Mouse (Mus musculus): ENCODE data around the gene Narf.

The Narf gene

GRCm38 (mm10) chr11:121236564-121237344 is at the start of gene Narf:
Gene Narf (plus strand): TSS chr11:121237253.
- peak; percentile 99 for ATAC-seq (ENCODE audit: insufficient number of reproducible peaks, low FRiP score, low TSS enrichment)

GRCm38 (mm10) chr11:121189681-121190080 is 47.4 kb upstream of the Narf start:
- ATAC-seq (ENCODE audit: insufficient number of reproducible peaks, low FRiP score, low TSS enrichment), result no peak

- ATAC-seq (ENCODE audit: insufficient number of reproducible peaks, low FRiP score, low TSS enrichment), result no peak
These were observed 44.3 kb upstream of the Narf start for GRCm38 (mm10) chr11:121192742-121193141.

GRCm38 (mm10) chr11:121193415-121193814 is 43.6 kb upstream of the Narf start:
- no peak for ATAC-seq (ENCODE audit: insufficient number of reproducible peaks, low FRiP score, low TSS enrichment)

GRCm38 (mm10) chr11:121198622-121199021 is 38.4 kb upstream of the Narf start:
- ATAC-seq (ENCODE audit: insufficient number of reproducible peaks, low FRiP score, low TSS enrichment), result no peak

GRCm38 (mm10) chr11:121199851-121200250 is 37.2 kb upstream of the Narf start:
- no peak for ATAC-seq (ENCODE audit: insufficient number of reproducible peaks, low FRiP score, low TSS enrichment)

GRCm38 (mm10) chr11:121200781-121201180 is 36.3 kb upstream of the Narf start:
- no peak for ATAC-seq (ENCODE audit: insufficient number of reproducible peaks, low FRiP score, low TSS enrichment)

- no peak for ATAC-seq (ENCODE audit: insufficient number of reproducible peaks, low FRiP score, low TSS enrichment)
These were observed 35.4 kb upstream of the Narf start for GRCm38 (mm10) chr11:121201436-121202198.

- ATAC-seq (ENCODE audit: insufficient number of reproducible peaks, low FRiP score, low TSS enrichment), result no peak
These were observed 33.2 kb upstream of the Narf start for GRCm38 (mm10) chr11:121203859-121204160.

- peak; percentile 92 for ATAC-seq (ENCODE audit: insufficient number of reproducible peaks, low FRiP score, low TSS enrichment)
These were observed 32.7 kb upstream of the Narf start, which contains the start of the genes Hexdc and Ogfod3 for GRCm38 (mm10) chr11:121204161-121205006. Gene Hexdc (plus strand): TSS chr11:121204433. Gene Ogfod3 (minus strand): TSS chr11:121204711.

GRCm38 (mm10) chr11:121216831-121217230 is 20.2 kb upstream of the Narf start:
- ATAC-seq (ENCODE audit: insufficient number of reproducible peaks, low FRiP score, low TSS enrichment), result no peak

- ATAC-seq (ENCODE audit: insufficient number of reproducible peaks, low FRiP score, low TSS enrichment), result no peak
These were observed 17.3 kb upstream of the Narf start for GRCm38 (mm10) chr11:121219776-121220175.

- no peak for ATAC-seq (ENCODE audit: insufficient number of reproducible peaks, low FRiP score, low TSS enrichment)
These were observed 16.3 kb upstream of the Narf start for GRCm38 (mm10) chr11:121220771-121221170.

GRCm38 (mm10) chr11:121221321-121222010 is 15.6 kb upstream of the Narf start:
- ATAC-seq (ENCODE audit: insufficient number of reproducible peaks, low FRiP score, low TSS enrichment), result peak; percentile 54; the same call in 1 of the 2 replicates

- ATAC-seq (ENCODE audit: insufficient number of reproducible peaks, low FRiP score, low TSS enrichment), result no peak
These were observed 8.7 kb upstream of the Narf start for GRCm38 (mm10) chr11:121228129-121229017.

- ATAC-seq (ENCODE audit: insufficient number of reproducible peaks, low FRiP score, low TSS enrichment), result peak; percentile 82; the same call in 1 of the 2 replicates
These were observed 8.0 kb upstream of the Narf start, which contains the start of gene Cybc1 for GRCm38 (mm10) chr11:121229018-121229439. Gene Cybc1 (minus strand): TSS chr11:121229322.

GRCm38 (mm10) chr11:121231191-121231590 is 5.9 kb upstream of the Narf start:
- no peak for ATAC-seq (ENCODE audit: insufficient number of reproducible peaks, low FRiP score, low TSS enrichment)

- no peak for ATAC-seq (ENCODE audit: insufficient number of reproducible peaks, low FRiP score, low TSS enrichment)
These were observed 5.3 kb upstream of the Narf start for GRCm38 (mm10) chr11:121231628-121232291.

Data from cerebellum, adult (tissue).